Mouse (Mus musculus): ENCODE results near the gene Elf1.
A peak's percentile ranks its signal among the peaks of the same experiment; 100 is the strongest.

Elf1 gene

GRCm38 (mm10) chr14:79490246-79490645, 9.3 kb downstream of the Elf1 start:
- no peak for DNase-seq

DNA sequence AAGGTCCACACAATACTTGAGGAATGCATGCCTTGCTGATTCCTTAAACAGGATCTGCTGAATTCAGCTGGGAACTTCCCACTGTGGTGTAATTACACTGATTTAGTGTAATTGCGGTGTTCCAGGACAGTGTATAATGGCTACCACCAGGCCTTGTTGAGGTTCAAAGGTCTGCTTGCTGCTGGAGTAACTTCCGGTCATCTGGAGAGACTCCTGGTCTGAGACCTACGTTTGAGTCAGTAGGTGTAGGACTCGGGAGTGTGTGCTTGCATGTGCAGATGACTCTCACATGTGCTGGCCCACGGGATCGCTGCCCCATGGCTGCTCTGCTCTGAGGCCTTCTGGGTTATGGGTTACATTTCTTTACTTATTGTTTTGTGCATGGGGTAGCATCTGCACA, 13.4 kb downstream of the Elf1 start:
- DNase-seq, result no peak

DNA sequence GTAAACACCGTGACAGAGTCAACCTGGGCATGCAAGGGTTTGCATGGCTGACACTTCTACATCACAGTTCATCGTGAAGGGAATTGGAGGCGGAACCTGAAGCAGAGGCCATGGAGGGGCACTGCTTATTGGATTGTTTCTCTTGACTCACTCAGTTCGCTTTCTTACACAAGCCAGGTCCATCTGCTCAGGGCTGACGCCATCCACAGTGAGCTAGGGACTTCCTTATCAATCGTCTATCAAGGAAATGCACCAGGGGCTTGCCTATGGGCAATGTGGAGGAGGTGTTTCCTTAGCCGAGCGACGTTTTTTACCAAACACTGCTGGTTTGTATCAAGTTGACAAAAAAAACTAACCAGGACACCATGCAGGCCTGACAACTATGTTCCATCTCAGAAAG, 18.3 kb downstream of the Elf1 start:
- DNase-seq, result no peak

- no peak for DNase-seq
Observed at GRCm38 (mm10) chr14:79500756-79501155, 19.8 kb downstream of the Elf1 start.

DNA sequence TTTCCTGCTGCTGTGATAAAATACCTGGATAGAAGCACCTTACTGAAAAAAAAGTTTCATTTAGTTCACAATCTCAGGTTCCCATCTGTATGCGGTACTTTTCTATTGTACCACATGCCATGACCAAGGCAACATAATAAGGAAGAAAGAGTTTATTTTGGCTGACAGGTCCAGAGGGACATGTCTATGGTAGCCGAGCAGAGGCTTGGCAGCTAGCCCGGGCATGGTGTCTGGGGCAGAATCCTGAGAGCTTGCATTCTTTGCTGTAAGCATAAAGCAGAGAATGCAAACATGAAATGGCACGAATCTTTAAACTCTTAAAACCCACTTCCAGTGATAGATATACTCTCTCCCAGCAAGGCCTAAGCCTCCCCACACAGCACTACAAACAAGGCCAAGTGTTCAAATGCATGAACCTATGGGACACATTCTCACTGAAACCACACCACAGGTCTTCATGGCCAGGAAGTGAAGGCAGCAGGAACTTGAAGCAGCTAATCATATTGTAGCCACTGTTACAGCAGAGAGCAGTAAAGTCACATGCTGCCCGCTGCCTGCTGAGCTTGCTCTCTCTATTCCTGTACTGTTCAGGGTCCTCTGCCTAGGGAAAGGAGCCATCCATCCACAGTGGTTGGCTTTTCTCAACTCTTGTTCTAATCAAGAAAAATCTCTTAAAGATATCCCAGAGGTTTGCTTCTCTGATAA, 22.5 kb downstream of the Elf1 start:
- DNase-seq, result no peak

DNA sequence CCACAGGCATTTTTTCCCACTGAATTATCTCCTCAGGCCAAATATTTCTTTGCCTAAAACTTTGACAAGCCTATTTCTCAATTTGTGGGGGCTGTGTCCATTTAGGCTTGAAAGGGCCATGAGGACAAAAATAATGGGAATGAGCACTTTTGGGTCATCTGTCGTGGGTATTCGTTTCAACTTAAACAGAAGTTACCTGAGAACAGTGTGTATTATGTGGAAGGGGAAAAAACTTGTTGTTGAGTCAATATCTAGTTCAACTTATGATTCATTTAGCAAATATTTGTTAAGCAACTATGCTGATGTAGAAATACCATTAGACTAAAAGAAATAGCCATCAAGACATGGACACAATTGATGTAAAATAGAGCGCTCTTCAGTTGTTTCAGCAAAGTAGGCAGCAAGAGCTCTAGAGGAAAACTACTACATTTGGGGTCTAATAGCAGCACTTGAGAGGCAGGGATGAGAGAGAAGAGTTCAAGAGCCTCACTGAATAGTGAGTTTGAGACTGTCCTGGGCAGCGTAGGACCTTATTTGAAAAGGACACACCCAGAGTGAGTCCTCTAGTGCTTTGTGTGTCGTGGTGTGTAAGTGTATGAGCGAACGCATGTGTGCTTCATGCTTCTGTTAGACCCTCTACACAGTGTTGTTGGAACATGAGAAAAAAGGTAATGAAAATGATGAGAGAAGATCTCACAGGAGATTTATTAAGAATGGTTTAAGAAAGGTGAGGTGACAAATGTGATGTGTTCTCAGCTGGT, 23.4 kb downstream of the Elf1 start:
- no peak for DNase-seq

DNA sequence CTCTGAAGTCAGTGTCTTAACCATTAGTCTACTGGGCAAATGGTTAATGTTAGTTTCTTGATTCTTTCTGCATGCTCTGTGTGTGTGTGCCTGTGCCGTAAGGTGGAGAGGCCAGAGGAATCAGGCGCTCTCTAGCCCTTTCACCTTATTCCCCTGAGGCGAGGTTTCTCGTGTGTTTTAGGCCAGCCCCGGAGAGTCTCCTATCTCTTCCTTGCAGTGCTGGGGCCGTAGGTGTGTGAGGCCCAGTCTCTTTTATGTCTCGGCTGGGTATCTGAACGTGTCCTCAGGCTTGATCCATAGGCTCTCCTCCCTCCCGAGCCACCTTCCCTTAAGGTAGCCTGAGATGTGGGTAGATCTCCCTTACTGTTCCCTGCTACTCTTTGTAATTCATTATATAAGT, 25.2 kb downstream of the Elf1 start:
- no peak for DNase-seq

DNA sequence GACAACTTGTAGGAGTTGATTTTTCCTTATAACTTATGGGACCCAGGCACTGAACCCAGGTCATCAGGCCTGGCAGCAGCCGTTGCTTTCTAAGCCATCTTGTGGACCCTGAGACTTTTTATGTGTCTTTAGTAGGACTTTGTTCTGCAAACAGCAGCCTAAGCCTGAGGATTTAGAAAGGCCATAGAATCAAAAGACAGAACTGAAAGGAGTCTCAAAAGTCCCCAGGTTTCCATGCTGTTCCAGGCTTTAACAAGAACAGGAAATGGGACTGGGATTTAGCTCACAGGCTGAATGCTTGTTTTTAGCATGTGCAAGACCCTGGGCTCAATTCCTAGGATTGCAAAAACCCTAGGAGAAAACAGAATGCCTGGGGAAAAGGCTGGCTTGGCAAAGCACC, 26.9 kb downstream of the Elf1 start:
- no peak for DNase-seq

DNA sequence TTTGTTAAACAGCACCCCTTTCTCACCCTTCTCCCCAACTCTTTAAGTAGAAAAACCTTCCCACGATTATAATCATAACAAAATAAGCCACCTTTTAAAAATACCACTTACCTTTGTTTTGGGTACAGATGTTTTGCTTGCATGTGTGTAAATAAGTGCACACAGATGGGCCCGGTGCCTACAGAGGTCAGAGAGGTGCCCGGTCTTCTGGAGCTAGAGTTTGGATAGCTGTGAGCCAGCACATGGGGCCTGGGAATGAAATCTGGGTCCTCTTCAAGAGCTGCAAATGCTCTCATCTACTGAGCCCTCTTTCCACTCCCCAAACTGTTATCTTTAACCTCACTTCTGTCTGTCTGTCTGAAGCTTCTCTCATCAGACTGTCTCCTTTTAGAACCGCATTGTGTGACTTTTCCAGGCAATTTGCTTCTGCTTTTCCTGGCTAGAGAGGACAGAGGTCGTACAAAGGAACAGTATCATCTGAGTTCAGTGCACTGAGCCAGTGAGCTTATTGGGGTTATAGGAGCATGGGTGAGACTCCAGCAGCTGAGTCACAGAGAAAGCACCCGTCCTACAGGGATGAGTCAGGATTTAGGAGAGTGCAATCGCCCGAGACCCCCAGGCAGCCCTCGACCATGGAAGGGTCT, 27.8 kb downstream of the Elf1 start:
- no peak for DNase-seq

GRCm38 (mm10) chr14:79511521-79511920, 30.5 kb downstream of the Elf1 start:
- no peak for DNase-seq

DNA sequence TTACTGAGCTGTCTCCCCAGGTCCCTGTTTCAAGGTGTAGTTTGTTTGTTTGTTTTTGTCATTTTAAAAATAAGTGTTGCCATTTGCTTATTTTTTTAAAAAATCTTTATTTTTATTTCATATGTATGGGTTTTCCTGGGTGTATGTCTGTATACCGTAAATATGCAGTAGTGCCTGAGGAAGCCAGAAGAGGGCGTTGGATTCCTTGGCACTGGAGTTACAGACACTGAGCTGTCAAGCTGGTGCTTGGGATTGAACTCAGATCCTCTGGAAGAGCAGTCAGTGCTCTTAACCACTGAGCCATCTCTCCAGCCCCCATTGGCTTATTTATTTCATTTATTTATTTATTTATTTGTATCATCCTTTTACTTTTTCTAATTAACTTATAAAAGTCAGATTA, 33.0 kb downstream of the Elf1 start:
- DNase-seq, result no peak

DNA sequence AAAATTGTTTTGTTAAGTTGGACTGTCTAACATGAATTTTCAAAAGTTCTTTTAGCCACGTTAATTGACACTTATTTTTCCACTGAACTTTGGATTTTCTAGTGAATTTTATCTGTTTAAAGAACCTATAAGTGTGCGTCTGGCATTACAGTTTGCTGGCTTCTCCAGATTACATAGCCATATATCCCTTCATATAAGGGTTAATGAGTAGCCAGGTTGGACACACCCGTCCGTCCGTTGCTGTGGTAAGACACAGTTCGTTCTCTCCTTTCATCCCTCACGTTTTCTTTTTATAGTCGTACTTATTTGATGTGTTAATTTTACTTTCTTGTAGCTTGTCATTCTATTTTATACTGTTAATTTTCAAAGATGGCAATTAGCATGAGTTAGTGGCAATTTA, 34.1 kb downstream of the Elf1 start:
- DNase-seq, result no peak

- peak; percentile 41 to 73 for DNase-seq
Observed at GRCm38 (mm10) chr14:79515511-79516242, 34.7 kb downstream of the Elf1 start.

DNA sequence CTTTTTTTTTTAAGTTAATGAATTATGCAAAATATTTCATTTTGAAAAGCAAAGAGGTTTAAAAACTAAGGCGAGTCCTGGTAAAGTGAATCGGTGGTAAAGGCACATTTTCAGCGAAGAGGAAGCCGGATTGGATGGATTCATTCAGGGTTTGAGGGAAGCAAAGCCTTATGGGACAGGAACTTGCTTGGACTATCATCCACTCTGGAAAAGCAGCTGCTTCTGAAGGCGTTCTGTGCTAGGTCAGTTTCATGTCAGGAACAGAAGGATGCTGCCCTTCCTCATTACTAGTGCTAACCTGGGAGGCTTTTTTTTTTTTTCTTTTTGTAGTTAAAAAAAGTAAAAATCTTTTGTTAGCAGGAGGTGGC, 35.2 kb downstream of the Elf1 start:
- no peak for DNase-seq

DNA sequence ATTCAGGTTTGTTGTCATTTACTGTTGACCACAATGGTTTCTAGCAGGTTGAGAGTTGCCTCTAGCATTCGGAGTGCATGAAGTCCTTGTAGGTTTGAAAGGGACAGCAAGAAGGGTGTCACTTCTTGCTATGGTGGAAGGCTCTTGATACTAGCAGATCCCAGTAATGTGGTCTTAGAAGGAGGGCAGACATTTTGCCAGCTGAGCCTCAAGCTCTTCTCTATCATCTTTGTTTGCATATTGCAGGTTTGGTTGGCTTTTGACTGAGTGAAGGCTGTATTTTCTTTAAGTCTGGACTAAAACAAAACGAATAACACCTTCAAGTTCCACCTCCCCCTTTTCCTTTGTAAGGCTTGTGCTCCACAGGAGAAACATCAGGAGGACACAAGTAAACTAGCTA, 35.8 kb downstream of the Elf1 start:
- DNase-seq, result no peak

DNA sequence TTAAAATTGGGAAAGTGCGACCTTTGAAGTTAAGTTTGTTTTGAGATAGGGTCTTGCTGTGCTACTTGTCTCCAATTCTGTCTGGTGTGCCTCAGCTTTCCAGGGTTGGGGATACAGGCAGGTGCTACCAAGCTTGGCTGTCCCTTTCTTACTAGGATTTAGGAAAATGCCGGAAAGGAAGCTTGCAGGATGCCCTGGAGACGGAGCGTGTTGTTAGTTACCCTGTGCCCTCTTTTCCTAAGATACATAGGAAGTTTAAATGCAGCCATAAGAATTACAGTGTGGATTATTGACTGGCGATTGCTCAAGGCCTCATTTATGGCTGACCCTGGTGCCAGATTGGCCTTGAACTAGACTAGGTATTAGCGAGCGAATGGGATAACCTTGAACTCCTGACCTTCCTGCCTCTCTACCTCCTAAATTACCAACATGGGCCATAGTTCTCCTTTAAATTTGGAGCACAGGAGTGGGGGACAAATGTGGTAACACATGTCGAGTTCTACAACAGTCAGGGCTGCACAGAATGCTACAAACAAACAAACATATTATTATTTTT, 36.3 kb downstream of the Elf1 start:
- no peak for DNase-seq

DNA sequence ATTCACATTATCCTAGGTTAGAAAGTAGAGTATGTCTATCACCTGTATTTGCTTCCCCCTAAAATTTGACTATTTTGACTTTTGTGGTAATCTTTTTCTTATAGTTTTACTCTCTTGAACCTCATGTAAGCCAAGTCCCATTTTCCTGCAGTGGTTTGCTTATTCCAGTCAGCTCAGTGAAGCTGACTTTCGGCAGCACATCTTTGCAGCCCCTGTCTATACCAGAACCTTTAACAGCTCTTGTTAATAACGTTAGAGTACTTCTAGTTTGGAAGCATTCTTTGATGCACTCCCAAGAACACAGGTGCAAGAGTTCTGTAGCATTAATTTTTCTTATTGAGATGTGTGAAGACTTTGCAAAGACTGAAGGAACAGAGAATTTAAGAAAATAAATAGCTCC, 37.1 kb downstream of the Elf1 start:
- no peak for DNase-seq

DNA sequence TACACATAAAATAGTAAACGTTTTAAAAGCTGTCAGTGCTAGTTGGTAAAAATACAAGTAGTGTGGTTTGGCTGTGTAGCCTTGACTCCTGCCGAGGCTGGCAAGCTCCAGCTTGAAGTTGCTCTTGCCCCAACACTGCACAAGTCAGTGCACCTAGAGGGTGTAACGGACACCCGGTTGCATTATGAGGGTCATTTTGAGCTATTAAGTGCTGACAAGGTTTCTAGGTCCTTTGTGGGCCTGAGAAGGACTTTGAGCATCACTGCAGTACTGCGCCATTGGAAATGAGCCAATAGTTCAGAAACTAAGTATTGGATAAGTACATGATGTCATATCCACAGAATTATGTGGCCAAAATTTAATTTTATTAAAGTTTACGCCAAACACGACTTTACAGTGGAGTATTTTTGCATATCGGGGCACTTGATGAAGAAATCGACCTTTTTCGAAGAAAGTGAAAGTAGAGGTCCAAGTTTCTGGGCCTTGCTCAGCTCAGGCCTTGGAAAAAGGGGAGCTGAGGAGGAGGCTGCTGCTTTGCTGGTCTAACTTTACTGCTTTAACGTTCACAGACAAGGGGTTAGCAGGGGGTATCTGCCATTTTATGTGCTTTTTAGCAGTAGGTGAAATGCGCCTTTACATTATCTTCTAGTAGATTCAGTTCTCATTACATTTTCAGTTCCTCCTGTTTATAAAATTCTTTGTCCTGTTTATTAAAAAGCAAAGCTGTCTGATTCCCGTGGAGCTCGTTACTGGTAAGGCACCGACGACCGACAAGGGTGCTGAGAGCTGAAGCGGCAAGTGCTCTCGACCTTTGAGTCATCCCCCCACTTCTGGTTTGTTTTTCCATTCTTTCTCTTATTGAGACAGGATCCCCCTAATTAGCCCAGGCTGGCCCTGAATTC, 38.0 kb downstream of the Elf1 start:
- DNase-seq, result no peak

DNA sequence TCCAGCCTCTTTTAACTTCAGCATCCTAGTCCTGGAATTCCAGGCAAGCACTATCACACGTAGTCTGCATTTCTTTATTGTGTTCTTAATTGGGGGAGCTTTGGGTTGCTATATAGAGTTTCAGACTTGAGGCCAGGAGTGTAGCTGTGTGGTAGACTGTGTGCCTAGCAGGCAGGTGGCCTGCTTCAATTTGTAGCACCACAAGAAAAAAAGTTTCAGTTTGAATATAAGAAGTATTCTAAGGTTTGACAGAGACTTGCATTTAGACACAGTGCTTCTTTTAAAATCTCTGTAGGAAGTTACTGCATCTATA, 38.6 kb downstream of the Elf1 start:
- no peak for DNase-seq

DNA sequence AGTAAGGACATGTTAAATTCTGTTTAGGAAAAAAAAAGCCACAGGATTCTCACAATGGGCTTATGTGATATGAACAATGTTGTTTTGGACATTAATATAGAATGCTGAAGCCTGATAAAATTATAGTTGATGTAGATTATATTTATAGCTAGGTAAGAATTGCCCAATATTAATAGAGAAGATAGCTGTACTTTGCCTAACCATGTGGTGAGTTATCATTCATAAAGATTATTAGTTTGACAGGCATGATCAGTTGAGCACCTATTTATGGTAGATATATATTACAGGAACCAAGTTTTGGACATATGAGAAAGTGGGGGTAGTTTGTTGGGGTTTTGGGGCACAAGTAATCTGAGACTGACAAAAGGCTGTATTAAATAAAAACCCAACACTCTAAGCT, 39.6 kb downstream of the Elf1 start:
- DNase-seq, result no peak

GRCm38 (mm10) chr14:79521056-79521455, 40.1 kb downstream of the Elf1 start:
- no peak for DNase-seq

GRCm38 (mm10) chr14:79521471-79522117, 40.6 kb downstream of the Elf1 start:
- no peak for DNase-seq

All from thymus, adult 18-20 months (tissue).